Mouse (Mus musculus) right cerebral cortex, postnatal 14 days (tissue): Measurements from ENCODE around the gene Vps11.
A peak's percentile ranks its signal among the peaks of the same experiment; 100 is the strongest.
"Not testable (repeated sequence)": the region's sequence is repeated elsewhere in the genome, so short reads cannot be mapped to it uniquely, and the experiment has no call there.

Source experiments
- DNase-seq: peaks from one replicate; pipeline ENCODE4 v3.0.0; 2022

Vps11 gene

GRCm38 (mm10) chr9:44361190-44361917, at the start of gene Vps11:
Gene Vps11, minus strand, starts transcription at chr9:44361670.
- DNase-seq = peak; percentile 95

- no peak for DNase-seq
Observed at GRCm38 (mm10) chr9:44410647-44411336, 49.3 kb upstream of the Vps11 start.

DNA sequence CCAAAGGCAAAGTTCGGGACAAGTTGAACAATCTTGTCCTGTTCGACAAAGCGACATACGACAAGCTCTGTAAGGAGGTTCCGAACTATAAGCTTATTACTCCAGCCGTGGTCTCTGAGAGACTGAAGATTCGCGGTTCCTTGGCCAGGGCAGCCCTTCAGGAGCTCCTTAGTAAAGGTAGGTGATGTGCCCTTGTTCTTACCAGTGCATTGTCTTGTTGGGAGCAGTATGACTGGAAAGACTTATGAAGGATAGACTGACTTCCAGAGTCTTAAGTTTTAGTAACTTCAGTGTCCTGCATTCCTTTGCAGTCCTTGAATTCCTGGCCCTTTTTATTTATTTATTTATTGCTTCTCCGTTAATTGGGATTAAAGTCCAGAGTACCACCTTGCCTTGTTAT, 47.2 kb upstream of the Vps11 start:
- DNase-seq = not testable (repeated sequence)

DNA sequence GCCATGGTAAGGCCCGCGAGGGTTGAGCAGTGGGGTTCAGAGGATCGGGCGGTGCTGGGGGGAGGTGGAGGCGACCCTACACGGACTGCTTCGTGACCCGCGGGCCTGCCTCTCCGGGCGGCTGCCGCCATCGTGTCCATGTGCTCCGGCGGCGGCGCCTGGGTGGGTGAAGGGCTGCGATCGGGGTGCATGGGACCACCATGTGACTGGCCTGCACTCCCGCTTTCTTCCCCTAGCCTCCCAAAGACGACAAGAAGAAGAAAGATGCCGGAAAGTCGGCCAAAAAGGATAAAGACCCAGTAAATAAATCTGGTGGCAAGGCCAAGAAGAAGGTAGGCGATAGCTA, 46.3 kb upstream of the Vps11 start:
- no peak for DNase-seq

DNA sequence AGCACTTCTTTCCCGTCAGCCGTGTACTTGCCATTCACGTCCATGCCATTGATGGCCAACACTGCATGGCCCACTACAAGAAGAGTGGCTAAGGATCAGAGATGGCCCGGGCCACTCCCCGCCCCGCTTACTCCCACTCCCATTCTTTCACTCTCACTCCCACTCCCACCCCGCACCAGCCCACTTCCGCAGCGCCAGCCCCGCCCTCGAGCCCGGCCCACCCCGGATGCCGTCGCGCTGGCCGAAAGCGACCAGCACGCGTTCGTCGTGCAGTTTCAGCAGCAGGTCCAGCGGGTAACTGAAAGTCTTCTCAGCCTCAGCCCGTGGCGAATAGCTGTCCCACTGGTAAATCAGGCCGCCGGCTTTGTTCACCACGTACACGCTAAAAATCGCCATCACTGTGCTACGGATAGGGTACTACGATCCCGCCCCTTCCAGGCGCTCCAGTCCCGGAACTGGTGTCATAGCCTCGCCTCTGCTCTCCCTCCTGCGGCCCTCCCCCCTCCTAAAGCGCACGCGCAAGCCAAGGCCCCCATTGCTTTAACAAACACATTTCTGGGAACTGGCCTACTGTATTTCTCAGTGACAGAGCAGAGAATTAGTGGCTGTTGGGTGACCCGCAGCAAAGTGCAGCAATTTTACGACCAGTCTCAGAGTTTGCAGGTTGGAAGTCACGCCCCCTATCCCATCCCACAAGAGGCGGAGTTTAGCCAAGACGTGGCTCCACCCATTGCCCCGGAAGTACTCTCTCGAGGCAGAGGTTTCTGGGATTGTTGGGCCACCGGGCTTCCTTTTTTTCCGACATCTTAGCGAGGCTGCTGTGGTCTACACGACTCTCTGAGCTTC, 45.7 kb upstream of the Vps11 start, which contains the start of the genes Rps25 and Trappc4:
TSS of gene Rps25 (plus strand) at position 234 of the 846 bp plus-strand sequence.
TSS of gene Trappc4 (minus strand) at position 695 of the 846 bp plus-strand sequence.
- peak; percentile 87 for DNase-seq

- no peak for DNase-seq
Observed at GRCm38 (mm10) chr9:44405011-44405410, 43.5 kb upstream of the Vps11 start.

GRCm38 (mm10) chr9:44401081-44401480, 39.6 kb upstream of the Vps11 start:
- no peak for DNase-seq

GRCm38 (mm10) chr9:44399795-44400114, 38.3 kb upstream of the Vps11 start:
- no peak for DNase-seq

DNA sequence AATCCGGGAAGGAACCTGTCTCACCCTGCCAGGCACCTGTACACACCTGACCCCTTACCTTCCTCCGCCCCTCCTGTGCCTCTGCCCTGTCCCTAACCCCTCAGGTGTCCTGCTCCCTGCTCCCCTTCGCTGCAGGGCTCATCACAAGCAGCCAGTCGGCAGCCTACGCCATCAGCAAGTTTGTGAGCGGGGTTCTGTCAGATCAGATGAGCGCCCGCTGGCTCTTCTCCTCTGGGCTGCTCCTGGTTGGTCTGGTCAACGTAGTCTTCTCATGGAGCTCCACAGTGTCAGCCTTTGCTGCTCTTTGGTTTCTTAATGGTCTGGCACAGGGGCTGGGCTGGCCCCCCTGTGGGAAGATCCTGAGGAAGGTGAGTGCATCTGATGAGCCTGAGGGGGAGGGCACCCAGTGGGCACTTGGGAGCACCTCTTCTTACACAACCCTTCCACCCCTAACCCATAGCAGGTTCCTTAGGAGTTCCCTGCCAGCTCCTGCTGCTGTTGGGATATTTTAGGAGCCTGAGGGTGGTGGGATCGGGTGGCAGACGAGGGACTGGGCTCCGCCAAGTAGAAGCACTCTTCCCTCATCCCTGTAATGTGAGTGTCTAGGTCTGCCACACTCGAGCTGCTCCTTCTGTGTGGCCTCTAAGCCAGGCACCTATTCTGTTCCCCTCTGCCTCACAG, 37.8 kb upstream of the Vps11 start:
- no peak for DNase-seq

DNA sequence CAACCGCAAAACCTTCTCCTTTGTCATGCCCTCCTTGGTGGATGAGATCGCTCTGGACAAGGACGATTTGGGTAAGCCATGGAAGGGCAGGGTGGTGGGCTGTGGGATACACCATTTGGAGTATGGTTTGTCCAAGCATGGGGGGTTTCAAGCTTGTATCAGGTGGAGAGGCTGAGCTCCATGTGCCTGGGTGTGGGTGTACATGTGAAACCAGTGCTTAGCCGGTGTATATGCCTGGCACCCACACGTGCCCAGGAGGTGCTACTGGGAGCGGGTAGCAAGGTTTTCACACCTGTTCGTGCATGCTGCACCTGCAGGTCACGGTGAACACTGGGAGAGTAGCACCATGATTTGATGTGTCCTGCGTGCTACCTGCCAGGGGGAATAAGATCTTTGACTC, 37.1 kb upstream of the Vps11 start:
- DNase-seq = no peak

GRCm38 (mm10) chr9:44398087-44398486, 36.6 kb upstream of the Vps11 start:
- DNase-seq = no peak

- DNase-seq = peak; percentile 87
Observed at GRCm38 (mm10) chr9:44396684-44397411, 35.4 kb upstream of the Vps11 start, which contains the start of gene Slc37a4. Gene Slc37a4, plus strand, starts transcription at chr9:44396852.

DNA sequence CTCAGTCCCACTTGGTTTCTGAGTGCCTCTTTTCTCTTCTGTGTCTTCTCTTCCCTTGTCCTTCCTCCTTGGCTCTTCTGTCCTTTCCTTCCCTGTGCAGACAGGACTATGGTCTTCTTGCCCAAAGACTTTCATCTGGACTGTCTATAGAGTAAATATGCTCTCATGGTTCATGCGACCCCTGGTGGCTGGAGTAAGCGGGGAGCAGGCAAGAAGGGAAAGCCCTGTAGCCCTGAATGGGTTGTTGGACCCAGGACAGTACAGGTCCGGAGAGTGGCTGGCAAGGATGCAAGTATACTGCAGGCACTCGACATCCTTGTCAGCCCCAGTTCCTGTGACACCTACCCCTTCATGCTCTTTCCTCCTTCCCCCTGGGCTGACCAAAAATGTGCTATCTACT, 30.0 kb upstream of the Vps11 start:
- DNase-seq = peak; percentile 81

DNA sequence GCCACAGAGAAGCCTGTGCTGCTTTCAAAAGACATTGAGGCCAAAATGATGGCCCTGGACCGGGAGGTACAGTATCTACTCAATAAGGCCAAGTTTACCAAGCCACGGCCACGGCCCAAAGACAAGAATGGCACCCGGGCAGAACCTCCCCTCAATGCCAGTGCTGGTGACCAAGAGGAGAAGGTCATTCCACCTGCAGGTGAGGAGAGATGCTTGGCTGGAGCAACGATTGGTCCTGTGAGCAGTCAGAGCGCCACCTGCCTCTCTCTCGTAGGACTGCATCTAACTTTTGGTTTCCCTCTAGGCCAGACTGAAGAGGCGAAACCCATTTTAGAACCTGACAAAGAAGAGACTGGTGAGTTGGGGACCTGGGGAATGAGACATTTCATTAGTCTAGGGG, 27.8 kb upstream of the Vps11 start:
- peak; percentile 48 for DNase-seq

GRCm38 (mm10) chr9:44387221-44387620, 25.8 kb upstream of the Vps11 start:
- no peak for DNase-seq

- no peak for DNase-seq
Observed at GRCm38 (mm10) chr9:44384596-44384995, 23.1 kb upstream of the Vps11 start.

- no peak for DNase-seq
Observed at GRCm38 (mm10) chr9:44379862-44380261, 18.4 kb upstream of the Vps11 start.

DNA sequence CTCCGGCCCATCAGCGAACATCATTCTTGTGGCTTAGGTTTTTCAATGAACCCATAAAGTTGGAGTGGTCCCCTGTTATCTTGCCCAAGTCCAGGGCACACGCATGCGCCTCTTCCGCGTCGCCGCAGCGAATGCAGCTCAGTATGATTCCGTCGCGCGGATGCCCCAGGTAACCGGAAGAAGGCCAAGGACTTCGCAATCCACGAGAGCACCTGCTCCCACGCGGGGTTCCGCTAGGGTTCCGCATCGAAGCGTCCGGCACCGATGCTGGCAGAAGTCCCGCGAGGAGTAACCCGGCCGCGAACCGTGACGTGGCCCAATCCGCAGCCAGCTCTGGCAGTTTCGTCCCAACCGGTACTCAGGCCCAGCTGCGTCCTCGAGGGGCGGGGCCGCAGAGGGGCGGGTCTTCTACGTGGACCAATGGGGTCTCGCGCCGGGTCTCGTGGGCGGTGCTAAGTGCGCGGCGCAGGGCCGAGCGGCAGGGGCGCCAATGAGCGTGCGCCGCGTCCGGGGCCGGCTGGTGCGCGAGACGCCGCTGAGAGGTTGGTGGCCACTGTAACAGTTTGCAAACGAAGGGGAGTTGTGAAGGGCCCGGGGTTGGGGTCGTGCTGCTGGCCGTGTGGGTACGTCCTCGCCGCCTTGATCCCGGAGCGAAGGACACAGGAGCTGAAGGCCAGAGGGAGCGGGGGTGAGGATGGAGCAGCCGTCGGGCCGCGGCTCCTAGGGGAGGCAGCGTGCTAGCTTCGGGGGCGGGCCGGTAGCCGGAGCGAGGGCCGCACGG, 17.8 kb upstream of the Vps11 start, which contains the start of gene Hyou1:
TSS of gene Hyou1 (plus strand) at position 437 of the 781 bp plus-strand sequence.
- peak; percentile 99 for DNase-seq

DNA sequence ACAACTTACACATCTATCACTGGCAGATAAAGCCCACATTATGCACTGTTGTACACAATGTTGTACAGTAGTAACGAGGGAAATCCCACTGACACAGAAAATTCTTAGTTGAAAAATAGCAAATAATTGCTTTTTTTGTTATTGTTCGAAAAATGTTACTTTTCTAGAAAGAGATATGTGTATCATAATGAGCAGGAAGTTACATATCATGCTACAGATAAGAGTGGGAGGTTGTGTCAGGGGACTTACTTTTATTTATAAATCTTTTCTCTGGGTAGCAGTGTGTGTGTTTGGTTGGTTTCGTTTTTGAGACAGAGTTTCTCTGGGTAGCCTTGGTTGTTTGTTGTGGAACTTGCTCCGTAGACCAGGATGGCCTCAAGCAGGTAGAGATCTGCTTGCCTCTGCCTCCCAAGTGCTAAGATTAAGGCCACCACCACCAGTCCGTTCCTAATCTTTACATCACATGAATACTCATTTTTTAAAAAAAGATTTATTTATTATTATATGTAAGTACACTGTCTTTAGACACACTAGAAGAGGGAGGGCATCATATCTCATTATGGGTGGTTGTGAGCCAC, 16.8 kb upstream of the Vps11 start:
- no peak for DNase-seq

DNA sequence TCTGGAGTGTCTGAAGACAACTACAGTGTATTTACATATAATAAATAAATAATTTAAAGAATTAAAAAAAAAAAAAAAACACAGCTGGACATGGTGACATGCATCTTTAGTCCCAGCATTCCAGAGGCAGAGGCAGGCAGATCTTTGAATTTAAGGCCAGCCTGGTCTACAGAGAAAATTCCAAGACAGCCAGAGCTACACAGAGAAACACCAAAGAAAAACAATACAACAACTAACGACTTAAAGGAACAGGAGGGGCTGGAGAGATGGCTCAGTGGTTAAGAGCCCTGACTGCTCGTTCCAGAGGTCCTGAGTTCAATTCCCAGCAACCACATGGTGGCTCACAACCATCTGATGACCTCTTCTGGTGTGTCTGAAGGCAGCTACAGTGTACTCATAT, 15.9 kb upstream of the Vps11 start:
- DNase-seq = not testable (repeated sequence)

GRCm38 (mm10) chr9:44376141-44376540, 14.7 kb upstream of the Vps11 start:
- DNase-seq = no peak
